Mouse (Mus musculus) liver, embryonic 18 days (tissue): ENCODE results near the gene Ythdc1. TPM values are rescaled to one million over a fixed set of nuclear protein-coding genes. Genes with fewer than 3 reads are reported as not detected.

Experiments
- polyA plus RNA-seq: library from polyadenylated mRNA; depleted of rRNA; stranded (reverse); fragments of >200 nt; gene quantifications from 2 replicates; pipeline ENCODE4 v1.2.3, GENCODE M21; 2012; rRNA removed

The Ythdc1 gene
- 21.3 and 24.2 TPM in 2 replicates for polyA plus RNA-seq

GRCm38 (mm10) chr5:86803962-86804940, at the start of gene Ythdc1:
Gene Ythdc1 (plus strand): TSS chr5:86804221.

Other genes starting within 250 kb of the Ythdc1 start
- gene Tmprss11f, start 171.8 kb upstream of the Ythdc1 start, polyA plus RNA-seq: not detected in 2 replicates
- gene Tmprss11b, start 127.9 kb upstream of the Ythdc1 start, polyA plus RNA-seq: not detected in 2 replicates
- gene Tmprss11e, start 58.4 kb upstream of the Ythdc1 start, polyA plus RNA-seq: not detected in 2 replicates
- gene Ugt2b34, start 102.7 kb downstream of the Ythdc1 start, polyA plus RNA-seq: 64.5 and 71.5 TPM in 2 replicates
- gene Ugt2b1, start 122.3 kb downstream of the Ythdc1 start, polyA plus RNA-seq: 1.2 and 1.9 TPM in 2 replicates
- gene Ugt2b35, start 196.6 kb downstream of the Ythdc1 start, polyA plus RNA-seq: 8.2 and 9.0 TPM in 2 replicates